Mouse (Mus musculus) monocyte, adult 59 days (primary cell): ENCODE measurements around the gene Olfr231. TPM values are rescaled to one million over a fixed set of nuclear protein-coding genes. Genes with fewer than 3 reads are reported as not detected.

ENCODE experiments used
- total RNA-seq, 2 experiments: library from RNA; stranded (reverse); gene quantifications; one replicate each; pipeline ENCODE4 v1.2.4; 2023

The Olfr231 gene
- total RNA-seq: not detected

GRCm38 (mm10) chr1:174121062-174121461 lies at the start of gene Olfr231:
Gene Olfr231 (minus strand): TSS chr1:174121162.

GRCm38 (mm10) chr1:174155333-174155732 lies 34.4 kb upstream of the Olfr231 start, which contains the start of gene Olfr420:
Gene Olfr420 (plus strand): TSS chr1:174155633.

GRCm38 (mm10) chr1:174131217-174131616 lies 10.3 kb upstream of the Olfr231 start, which contains the start of gene Olfr424:
Gene Olfr424 (plus strand): TSS chr1:174131517.

GRCm38 (mm10) chr1:174096591-174096990 lies 24.4 kb downstream of the Olfr231 start, which contains the start of gene Olfr427:
Gene Olfr427 (plus strand): TSS chr1:174096891.

GRCm38 (mm10) chr1:174084031-174084430 lies 36.9 kb downstream of the Olfr231 start, which contains the start of gene Olfr429:
Gene Olfr429 (plus strand): TSS chr1:174084331.

GRCm38 (mm10) chr1:174066305-174066704 lies 54.7 kb downstream of the Olfr231 start, which contains the start of gene Olfr430:
Gene Olfr430 (plus strand): TSS chr1:174066605.

Other genes starting within 250 kb of the Olfr231 start
- 10 to 100 TPM; 44.9 to 61.2 TPM for gene Ifi211, start 208.1 kb downstream of the Olfr231 start, total RNA-seq
- 100 to 1,000 TPM; 164 to 195 TPM for gene Mndal, start 178.7 kb downstream of the Olfr231 start, total RNA-seq
- 100 to 1,000 TPM in 1 of 2 experiments, 10 to 100 TPM in 1; 98.7 to 125 TPM for gene Ifi203, start 178.5 kb downstream of the Olfr231 start, total RNA-seq
- not detected for gene Ifi202b, start 138.4 kb downstream of the Olfr231 start, total RNA-seq
- 10 to 100 TPM; 39.0 to 47.5 TPM for gene Ifi205, start 89.4 kb downstream of the Olfr231 start, total RNA-seq
- gene Olfr433, start 80.5 kb downstream of the Olfr231 start, total RNA-seq: under 1 TPM in 1 of 2 experiments, not detected in 1; 0.39 TPM
- not detected for gene Olfr432, start 72.0 kb downstream of the Olfr231 start, total RNA-seq
- not detected for gene Olfr430, start 54.6 kb downstream of the Olfr231 start, total RNA-seq
- not detected for gene Olfr429, start 36.8 kb downstream of the Olfr231 start, total RNA-seq
- gene Olfr427, start 24.3 kb downstream of the Olfr231 start, total RNA-seq: not detected
- not detected for gene Olfr424, start 10.4 kb upstream of the Olfr231 start, total RNA-seq
- not detected for gene Olfr420, start 34.5 kb upstream of the Olfr231 start, total RNA-seq
- gene Spta1, start 51.6 kb upstream of the Olfr231 start, total RNA-seq: under 1 TPM in 1 of 2 experiments, not detected in 1; 0.13 TPM
- not detected for gene Olfr419, start 130.9 kb upstream of the Olfr231 start, total RNA-seq
- not detected for gene Mptx1, start 209.4 kb upstream of the Olfr231 start, total RNA-seq
- gene Olfr417, start 244.0 kb upstream of the Olfr231 start, total RNA-seq: not detected